In genomic region chr12:86906395-86906794, GRCm38 (mm10) we compare ENCODE assay signal across 8 mouse cellular contexts. TPM values are rescaled to one million over a fixed set of nuclear protein-coding genes. Genes with fewer than 3 reads are reported as not detected.
DNase-seq lines count a peak whose midpoint lies in the region; ATAC-seq and TF ChIP-seq lines count a peak whose summit lies in the region.

No protein-coding gene starts in this region.

- H3K9me3 ChIP-seq in E14TG2a.4 (ENCODE audit: low read length), result no peaks in the 10 kb centered on the region
- H3K9me3 ChIP-seq in heart, embryonic 16.5 days (replicated peaks; ENCODE audit: control insufficient read depth, low read length), result no peaks in the 10 kb centered on the region
- H3K9me3 ChIP-seq in lung, embryonic 16.5 days (ENCODE audit: control insufficient read depth, low read length), result no peaks in the 10 kb centered on the region

- H3K4me1 ChIP-seq in E14TG2a.4 (replicated peaks; ENCODE audit: low read depth, low read length), result peaks cover 92% of the 10 kb centered on the region
- H3K4me1 ChIP-seq in heart, embryonic 16.5 days (ENCODE audit: control insufficient read depth, insufficient read depth, low read length), result peaks cover 8% of the 10 kb centered on the region
- H3K4me1 ChIP-seq in lung, embryonic 16.5 days (replicated peaks; ENCODE audit: control insufficient read depth, insufficient read depth, low read length), result peaks cover 11% of the 10 kb centered on the region; the same call in 1 of the 2 replicates

- peak; percentile 55 for TF ChIP-seq CTCF in E14TG2a.4 (conservative IDR thresholded peaks at IDR 0.05; ENCODE audit: low read length)

- 3% methylated on average over 15 of the region's 15 CpGs for WGBS in heart, embryonic 16.5 days
- WGBS in lung, embryonic 16.5 days, result 2% methylated on average over 15 of the region's 15 CpGs

- H3K27ac ChIP-seq in heart, embryonic 16.5 days (ENCODE audit: low read length), result no peak overlapping the region
- no peak overlapping the region for H3K27ac ChIP-seq in lung, embryonic 16.5 days (ENCODE audit: low read length)

- 0 out of 2 replicates have a peak overlapping the region, but pooled peaks have one; percentile 46 for H3K4me3 ChIP-seq in E14TG2a.4 (replicated peaks; ENCODE audit: low read length)
- no peak overlapping the region for H3K4me3 ChIP-seq in heart, embryonic 16.5 days (ENCODE audit: low read length)
- no peak overlapping the region for H3K4me3 ChIP-seq in lung, embryonic 16.5 days (ENCODE audit: low read length)

- no peak overlapping the region for H3K4me2 ChIP-seq in heart, embryonic 16.5 days (ENCODE audit: low read depth, low read length)
- no peak overlapping the region for H3K4me2 ChIP-seq in lung, embryonic 16.5 days (ENCODE audit: low read depth, low read length)

- peak; percentile 93 for DNase-seq in brain, adult 2 months (ENCODE audit: low read depth, low spot score)
- DNase-seq in kidney, postnatal 4 days, result peak; percentile 92
- peak; percentile 83 for DNase-seq in ovary, postnatal 36 days (ENCODE audit: low spot score)
- peak; percentile 93 for DNase-seq in thymus, postnatal 14 days

- no peaks in the 10 kb centered on the region for H3K36me3 ChIP-seq in E14TG2a.4 (ENCODE audit: insufficient read depth, low read length)
- H3K36me3 ChIP-seq in heart, embryonic 16.5 days (ENCODE audit: control insufficient read depth, insufficient read depth), result no peaks in the 10 kb centered on the region
- no peaks in the 10 kb centered on the region for H3K36me3 ChIP-seq in lung, embryonic 16.5 days (ENCODE audit: control insufficient read depth, insufficient read depth, low read length)

- H3K27me3 ChIP-seq in E14TG2a.4 (ENCODE audit: insufficient read depth, low read length), result no peaks in the 10 kb centered on the region
- H3K27me3 ChIP-seq in heart, embryonic 16.5 days (ENCODE audit: control insufficient read depth, insufficient read depth, low read length), result no peaks in the 10 kb centered on the region
- H3K27me3 ChIP-seq in lung, embryonic 16.5 days (ENCODE audit: control insufficient read depth, insufficient read depth, low read depth, low read length), result no peaks in the 10 kb centered on the region

- H3K9ac ChIP-seq in heart, embryonic 16.5 days (ENCODE audit: low read length), result peak overlapping the region; percentile 2; the same call in 1 of the 2 replicates
- no peak overlapping the region for H3K9ac ChIP-seq in lung, embryonic 16.5 days (ENCODE audit: low read length)

- peak; percentile 81 for ATAC-seq in erythroid progenitor cell, adult 5-6 weeks (replicated peaks; ENCODE audit: low FRiP score, poor library complexity, severe bottlenecking)
- peak; percentile 60 for ATAC-seq in heart, embryonic 16.5 days (replicated peaks; ENCODE audit: extremely low read depth, insufficient read depth, low FRiP score)
- peak; percentile 75 for ATAC-seq in lung, embryonic 16.5 days (ENCODE audit: low read depth)

RNA-seq across cellular contexts. Expression of gene Irf2bpl, which starts 21.8 kb away (rescaled TPM):
- total RNA-seq in erythroid progenitor cell, adult 5-6 weeks (2015; ENCODE audit: low replicate concordance), result 0.72 and 2.5 TPM in 2 replicates
- total RNA-seq in erythroid progenitor cell, adult 5-6 weeks (2017; ENCODE audit: low replicate concordance), result 0.53 and 1.5 TPM in 2 replicates
- 25.4 and 32.4 TPM in 2 replicates for polyA plus RNA-seq in heart, embryonic 16.5 days (2015; fragmentation: Nextera tagmentation; extraction: Ambion mirVana)
- 28.8 and 34.2 TPM in 2 replicates for polyA plus RNA-seq in lung, embryonic 16.5 days (2015; fragmentation: Nextera tagmentation; extraction: Ambion mirVana)

RNA-seq across cellular contexts. Expression of gene Cipc, which starts 40.4 kb away (rescaled TPM):
- total RNA-seq in erythroid progenitor cell, adult 5-6 weeks (2015; ENCODE audit: low replicate concordance), result 8.6 and 9.2 TPM in 2 replicates
- total RNA-seq in erythroid progenitor cell, adult 5-6 weeks (2017; ENCODE audit: low replicate concordance), result 5.8 and 16.4 TPM in 2 replicates
- polyA plus RNA-seq in heart, embryonic 16.5 days (2015; fragmentation: Nextera tagmentation; extraction: Ambion mirVana), result 25.1 and 25.9 TPM in 2 replicates
- 18.9 and 20.2 TPM in 2 replicates for polyA plus RNA-seq in lung, embryonic 16.5 days (2015; fragmentation: Nextera tagmentation; extraction: Ambion mirVana)
